Mouse (Mus musculus) macrophage (primary cell): Measurements from ENCODE around the gene Zfp36l1. TPM values are rescaled to one million over a fixed set of nuclear protein-coding genes. Genes with fewer than 3 reads are reported as not detected.

Experiments used
- H3K27ac ChIP-seq: fragments of 350-480 bp; formaldehyde crosslinking; 2 replicates; pipeline ENCODE4 v1.9.0; 2021
- H3K36me3 ChIP-seq: fragments of 350-480 bp; formaldehyde crosslinking; 2 replicates; pipeline ENCODE4 v1.9.0; 2021; ENCODE audit errors: inconsistent target
- H3K4me3 ChIP-seq: fragments of 350-480 bp; formaldehyde crosslinking; 2 replicates; pipeline ENCODE4 v1.9.0; 2021; ENCODE audit errors: inconsistent target
- H3K79me2 ChIP-seq: fragments of 350-480 bp; formaldehyde crosslinking; 2 replicates; pipeline ENCODE4 v1.9.0; 2021; ENCODE audit errors: inconsistent target
- WGBS: methylation state at CpG from one replicate; pipeline ENCODE4 v1.1.7; 2026; ENCODE audit warnings: inconsistent platforms; ENCODE audit not compliant: missing documents; 5-methylcytosine and 5-hydroxymethylcytosine counted together
- polyA plus RNA-seq: library from polyadenylated mRNA; stranded (reverse); fragments of 250-400 nt; gene quantifications from 3 replicates; pipeline ENCODE4 v1.2.4, GENCODE M21; 2018; ENCODE audit warnings: inconsistent platforms

Zfp36l1 gene
- polyA plus RNA-seq, 1 experiment from 2014 or later, result 127 TPM

DNA sequence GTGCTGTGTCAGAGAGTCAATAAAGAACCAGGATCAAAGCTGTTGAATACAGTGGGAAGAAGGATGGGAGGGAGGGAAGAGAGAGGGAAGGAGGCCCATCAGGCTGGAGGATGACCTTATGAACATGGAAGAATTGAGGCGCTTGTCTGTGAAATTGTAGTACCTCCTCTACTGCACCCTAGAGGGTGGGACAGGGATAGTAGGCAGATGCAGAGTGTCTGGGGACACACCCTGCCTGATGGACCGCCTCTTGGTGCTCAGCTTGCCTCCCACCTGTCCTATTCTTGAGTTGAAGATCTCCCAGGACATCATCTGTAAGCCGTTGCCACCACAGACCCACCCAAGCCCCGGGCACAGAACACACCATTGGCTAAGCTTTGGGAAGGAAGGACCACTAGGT is 30.1 kb downstream of the Zfp36l1 start:
- 74% methylated on average over 4 of the region's 4 CpGs for WGBS
- no peaks in the 10 kb centered on the region for H3K36me3 ChIP-seq
- H3K27ac ChIP-seq, result no peak overlapping the region
- H3K4me3 ChIP-seq, result no peak overlapping the region
- no peaks in the 10 kb centered on the region for H3K79me2 ChIP-seq

DNA sequence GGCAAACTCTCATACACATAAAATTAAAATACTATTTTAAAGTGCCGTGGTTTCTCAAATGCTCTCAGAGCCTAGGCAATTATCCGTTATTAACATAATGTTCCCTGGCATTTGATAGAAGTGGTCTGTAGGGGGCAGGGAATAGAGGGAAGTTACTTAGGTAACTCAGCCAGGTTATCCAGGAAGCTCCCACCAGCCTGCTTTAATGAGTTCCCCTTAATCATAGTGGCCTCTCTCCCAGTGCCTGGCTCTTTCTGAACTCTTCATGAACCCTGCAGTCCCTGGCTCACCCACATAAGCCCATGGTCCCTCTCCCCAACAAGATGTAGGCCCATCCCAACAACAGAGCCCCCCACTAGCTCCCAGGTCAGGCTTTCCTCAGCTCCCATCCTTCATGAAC is 31.4 kb downstream of the Zfp36l1 start:
- Histone ChIP-seq H3K4me3 (no peak overlapping the region), H3K36me3 (no peaks in the 10 kb centered on the region), H3K27ac (no peak overlapping the region), H3K79me2 (no peaks in the 10 kb centered on the region)
- 91% methylated on average over 2 of the region's 2 CpGs for WGBS

- no peak overlapping the region for H3K27ac ChIP-seq
- H3K79me2 ChIP-seq, result no peaks in the 10 kb centered on the region
- 94% methylated on average over 4 of the region's 4 CpGs for WGBS
- H3K4me3 ChIP-seq, result no peak overlapping the region
- H3K36me3 ChIP-seq, result no peaks in the 10 kb centered on the region
Measured at GRCm38 (mm10) chr12:80079937-80080336, 32.9 kb downstream of the Zfp36l1 start.

- Histone ChIP-seq H3K27ac (no peak overlapping the region), H3K4me3 (no peak overlapping the region), H3K36me3 (no peaks in the 10 kb centered on the region), H3K79me2 (no peaks in the 10 kb centered on the region)
- 96% methylated on average over 2 of the region's 2 CpGs for WGBS
Measured at GRCm38 (mm10) chr12:80074331-80074730, 38.5 kb downstream of the Zfp36l1 start.

DNA sequence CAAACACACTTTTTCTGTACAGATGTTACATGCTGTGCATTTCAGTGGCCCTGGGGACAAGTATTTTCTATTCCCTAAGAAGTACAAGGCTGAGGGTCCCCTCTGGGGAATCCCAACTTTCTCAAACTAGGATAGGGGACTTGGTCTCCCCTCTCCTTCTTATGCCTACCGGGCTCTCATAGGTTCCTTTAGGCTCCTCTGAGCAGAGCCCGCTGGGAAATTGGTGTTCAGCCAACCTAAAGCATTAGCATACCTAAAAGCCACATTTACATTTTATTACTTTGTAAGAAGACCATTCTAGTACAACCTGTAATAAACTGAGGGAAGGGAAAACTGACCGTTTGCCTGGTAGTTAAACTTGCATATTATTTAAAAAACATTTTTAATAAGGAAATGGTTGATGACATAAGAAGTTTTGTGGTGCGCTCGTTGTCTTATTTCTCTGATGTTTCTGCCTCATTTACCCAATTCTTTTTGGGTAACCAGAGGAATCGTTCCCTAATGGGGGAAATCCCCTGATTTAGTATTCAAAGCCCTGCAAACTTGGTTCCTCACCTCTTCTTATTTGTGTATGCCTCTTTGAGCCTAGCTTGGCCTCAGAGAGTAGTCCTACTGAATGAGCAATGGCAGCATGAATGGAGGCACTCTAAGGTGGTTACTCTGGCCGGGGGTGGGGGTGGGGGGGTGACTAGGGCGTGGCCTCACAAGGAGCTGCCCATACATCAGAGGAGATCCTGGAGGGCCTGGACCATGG is 42.1 kb downstream of the Zfp36l1 start:
- Histone ChIP-seq H3K27ac (no peak overlapping the region), H3K79me2 (no peaks in the 10 kb centered on the region), H3K36me3 (no peaks in the 10 kb centered on the region), H3K4me3 (no peak overlapping the region)
- WGBS, result 68% methylated on average over 8 of the region's 8 CpGs

DNA sequence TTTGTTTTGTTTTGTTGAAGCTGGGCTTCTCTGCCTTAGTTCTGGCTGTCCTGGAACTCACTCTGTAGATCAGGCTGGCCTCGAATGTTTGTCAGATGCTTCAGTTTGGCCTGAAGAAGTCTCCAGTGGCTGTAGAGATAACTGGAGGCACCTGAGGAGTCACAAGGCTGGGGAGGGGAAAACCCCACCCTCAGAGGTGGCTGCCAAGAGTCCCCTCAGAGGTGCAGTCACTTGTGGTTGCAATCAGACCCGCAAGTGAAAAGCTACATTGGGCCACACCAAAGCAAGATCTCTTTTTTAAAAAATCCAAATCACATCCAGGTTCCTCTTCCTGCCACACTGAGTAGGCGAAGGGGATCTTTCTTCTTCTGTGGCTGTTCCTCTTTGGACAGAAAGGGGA is 43.8 kb downstream of the Zfp36l1 start:
- Histone ChIP-seq H3K79me2 (no peaks in the 10 kb centered on the region), H3K27ac (no peak overlapping the region), H3K4me3 (no peak overlapping the region), H3K36me3 (no peaks in the 10 kb centered on the region)
- WGBS, result 56% methylated on average over 3 of the region's 3 CpGs

DNA sequence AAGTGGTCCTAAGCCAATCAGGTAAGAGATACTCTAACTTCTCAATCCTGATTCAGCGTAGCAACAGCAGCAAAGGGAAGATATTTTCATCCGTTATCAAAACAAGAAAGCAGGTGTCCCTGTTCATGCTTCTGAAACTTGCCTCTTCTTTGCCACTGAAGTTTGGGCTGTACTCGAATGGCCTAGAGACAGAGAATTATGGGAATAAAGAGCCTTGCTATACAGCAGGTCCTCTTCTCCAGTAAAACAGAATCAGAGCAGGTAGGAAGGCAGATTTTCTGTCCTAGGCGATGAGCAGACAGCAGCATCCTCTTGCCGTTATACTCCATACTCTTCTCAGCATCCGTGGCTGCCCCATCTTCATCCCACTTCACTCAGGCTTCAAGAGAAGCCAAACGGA is 44.8 kb downstream of the Zfp36l1 start:
- H3K27ac ChIP-seq, result no peak overlapping the region
- H3K4me3 ChIP-seq, result no peak overlapping the region
- H3K79me2 ChIP-seq, result no peaks in the 10 kb centered on the region
- H3K36me3 ChIP-seq, result no peaks in the 10 kb centered on the region
- WGBS, result 96% methylated on average over 7 of the region's 7 CpGs

DNA sequence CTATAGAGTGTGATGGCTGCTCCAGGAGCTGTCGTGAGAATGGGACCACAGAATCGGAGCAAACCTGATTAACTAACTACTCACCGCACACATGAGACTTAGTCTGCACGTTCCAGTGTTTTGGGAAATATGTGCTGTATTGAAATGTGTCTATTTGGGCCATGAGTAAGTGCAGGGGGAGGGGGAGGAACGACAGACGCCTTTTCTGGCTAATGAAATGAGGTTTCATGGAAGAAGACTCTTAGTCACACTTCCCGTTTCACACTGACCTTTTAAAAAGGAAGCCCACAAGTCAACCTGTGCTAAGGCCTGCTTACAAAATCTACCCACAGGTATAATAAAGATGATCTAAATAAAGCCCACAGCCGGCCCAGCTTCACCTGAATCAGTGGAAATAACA is 47.8 kb downstream of the Zfp36l1 start:
- Histone ChIP-seq H3K36me3 (no peaks in the 10 kb centered on the region), H3K79me2 (no peaks in the 10 kb centered on the region), H3K27ac (no peak overlapping the region), H3K4me3 (no peak overlapping the region)
- 38% methylated on average over 8 of the region's 8 CpGs for WGBS

GRCm38 (mm10) chr12:80064306-80064705 is 48.5 kb downstream of the Zfp36l1 start:
- Histone ChIP-seq H3K36me3 (no peaks in the 10 kb centered on the region), H3K4me3 (no peak overlapping the region), H3K79me2 (no peaks in the 10 kb centered on the region), H3K27ac (no peak overlapping the region)
- WGBS, result 90% methylated on average over 4 of the region's 4 CpGs

DNA sequence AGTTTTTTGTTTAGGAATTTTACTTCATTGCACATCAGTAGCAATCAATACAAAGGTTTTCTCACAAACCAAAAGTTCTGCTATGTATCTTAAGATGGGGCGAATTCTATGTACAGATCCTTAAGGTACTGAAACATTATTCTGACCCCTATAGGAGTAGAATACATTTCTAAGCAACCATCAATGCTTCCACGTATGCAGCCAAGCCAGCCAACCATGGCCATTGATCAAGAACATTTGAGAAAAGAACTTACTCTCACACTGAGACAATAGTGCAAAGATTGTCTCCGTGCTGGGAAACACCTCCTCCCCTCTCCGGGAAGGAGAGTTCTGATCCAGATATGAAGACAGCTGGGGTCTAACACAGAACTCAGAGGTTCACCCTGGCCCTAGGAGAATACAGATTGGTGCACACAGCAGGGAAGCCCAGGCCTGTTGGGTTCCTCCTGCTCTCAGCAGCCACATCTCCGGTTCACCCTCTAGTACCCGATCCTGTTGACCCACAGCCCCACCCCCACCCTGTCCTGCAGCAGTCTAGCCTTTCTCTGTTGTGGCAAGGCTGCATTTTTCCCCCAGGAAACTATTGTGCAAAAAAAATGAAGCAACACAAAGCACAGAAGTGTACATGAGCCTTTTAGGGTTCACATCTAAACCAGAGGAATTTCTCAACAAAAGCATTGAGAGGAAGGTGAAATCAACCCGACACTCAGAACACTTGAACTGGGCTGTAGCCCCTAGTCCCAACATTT is 49.2 kb downstream of the Zfp36l1 start:
- Histone ChIP-seq H3K79me2 (no peaks in the 10 kb centered on the region), H3K4me3 (no peak overlapping the region), H3K27ac (no peak overlapping the region), H3K36me3 (no peaks in the 10 kb centered on the region)
- WGBS, result 49% methylated on average over 7 of the region's 7 CpGs

DNA sequence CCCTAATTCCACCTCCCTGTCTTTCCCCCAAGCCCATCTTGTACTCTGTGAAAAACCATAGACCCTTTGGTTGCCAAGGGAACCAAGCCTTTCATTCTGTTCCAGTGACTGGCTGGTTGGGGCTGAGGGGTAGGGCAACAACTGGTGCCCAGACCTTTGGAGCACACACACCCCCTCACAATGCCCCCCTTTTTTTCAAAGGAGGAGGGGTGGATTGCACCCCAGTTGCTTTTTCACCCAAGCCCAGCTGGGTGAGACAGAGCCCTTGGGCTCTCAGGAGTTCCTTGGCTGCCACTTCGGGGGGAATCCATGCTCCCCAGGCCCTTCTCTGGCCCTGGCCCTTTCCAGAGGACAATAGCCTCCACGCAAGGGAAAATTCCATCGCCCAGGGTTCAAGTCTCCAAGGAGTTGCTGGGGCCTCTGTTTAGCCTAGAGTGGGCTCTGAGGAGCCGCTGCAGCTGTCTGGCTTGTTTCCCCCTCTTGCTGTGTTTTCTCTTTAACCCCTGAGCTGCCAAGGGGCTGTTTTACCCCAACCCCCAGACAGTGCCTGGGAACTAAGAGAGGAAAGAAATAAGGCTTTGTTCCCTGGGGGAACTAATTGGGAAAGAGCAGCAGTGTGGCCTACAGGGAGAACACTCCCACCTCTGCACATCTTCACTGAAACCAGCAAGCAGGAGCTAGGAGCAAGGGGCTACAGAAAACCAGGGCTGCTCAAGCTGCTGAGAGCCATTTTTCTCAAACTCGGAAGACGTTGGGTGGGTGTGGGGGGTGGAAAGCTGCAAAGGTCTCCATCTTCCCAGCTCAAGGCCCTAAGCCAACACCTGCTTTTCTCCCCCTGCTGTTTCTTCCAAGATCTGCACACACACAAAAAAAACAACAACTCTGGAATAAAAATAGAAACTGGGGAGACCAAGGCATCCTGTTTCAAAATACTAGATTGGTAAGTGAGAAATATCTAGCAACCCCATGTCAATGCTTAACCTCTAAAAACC is 50.1 kb downstream of the Zfp36l1 start:
- Histone ChIP-seq H3K27ac (no peak overlapping the region), H3K36me3 (no peaks in the 10 kb centered on the region), H3K4me3 (no peak overlapping the region), H3K79me2 (no peaks in the 10 kb centered on the region)
- 73% methylated on average over 6 of the region's 6 CpGs for WGBS

- Histone ChIP-seq H3K27ac (no peak overlapping the region), H3K4me3 (no peak overlapping the region), H3K36me3 (no peaks in the 10 kb centered on the region), H3K79me2 (no peaks in the 10 kb centered on the region)
- 78% methylated on average over 5 of the region's 5 CpGs for WGBS
Measured at GRCm38 (mm10) chr12:80061810-80062209, 51.0 kb downstream of the Zfp36l1 start.

DNA sequence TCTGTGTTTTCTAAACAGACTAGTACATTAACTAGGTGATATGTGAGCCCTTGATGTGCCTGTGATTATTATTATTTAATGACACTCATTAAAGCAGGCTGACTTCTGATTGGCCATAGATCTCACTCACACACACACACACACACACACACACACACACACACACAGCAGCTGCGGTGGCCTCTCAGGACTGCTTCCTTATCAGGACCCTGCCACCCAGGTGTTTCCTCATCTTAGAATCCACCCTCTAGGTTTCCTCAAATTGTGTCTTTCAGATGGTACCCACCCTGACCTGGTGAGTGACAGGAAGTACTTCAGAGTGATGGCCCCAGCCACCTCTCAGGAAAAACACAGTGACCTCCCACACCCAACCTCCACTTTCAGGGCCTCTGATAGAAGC is 52.0 kb downstream of the Zfp36l1 start:
- 0% methylated on average over 1 of the region's 1 CpGs for WGBS
- Histone ChIP-seq H3K36me3 (no peaks in the 10 kb centered on the region), H3K27ac (peak overlapping the region; percentile 22; the same call in 1 of the 2 replicates), H3K79me2 (no peaks in the 10 kb centered on the region), H3K4me3 (no peak overlapping the region)

DNA sequence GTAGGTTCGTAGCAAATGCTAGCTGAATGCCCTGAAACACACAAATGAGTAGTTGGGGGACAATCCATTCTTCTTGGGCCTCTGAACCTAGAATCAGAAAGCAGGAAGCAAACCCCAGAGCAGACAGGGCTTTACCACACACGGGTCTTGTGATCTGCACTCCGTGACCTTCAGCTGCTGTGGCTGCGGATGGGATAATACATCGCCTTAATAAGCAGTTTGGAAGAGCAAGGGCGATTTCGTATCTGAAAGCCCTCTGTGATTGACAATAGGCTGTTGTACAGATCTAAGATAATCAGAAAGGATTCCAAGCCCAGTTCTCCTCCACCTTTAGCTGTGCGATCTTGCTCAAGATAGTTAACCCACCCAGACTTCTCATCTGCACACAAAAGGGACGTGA is 52.5 kb downstream of the Zfp36l1 start:
- Histone ChIP-seq H3K4me3 (no peak overlapping the region), H3K79me2 (no peaks in the 10 kb centered on the region), H3K27ac (peak overlapping the region; percentile 22; the same call in 1 of the 2 replicates), H3K36me3 (no peaks in the 10 kb centered on the region)
- 29% methylated on average over 9 of the region's 9 CpGs for WGBS
